Mouse (Mus musculus): ENCODE data around the gene Zfyve28.

GRCm38 (mm10) chr5:34243062-34243461, 45.2 kb downstream of the Zfyve28 start:
- TF ChIP-seq GATA1 (IDR thresholded peaks at IDR 0.05; ENCODE audit: low read length) (no peak), TAL1 (IDR thresholded peaks at IDR 0.05; ENCODE audit: low read length) (no peak)
